Mouse (Mus musculus): Measurements from ENCODE around the gene Dph6. TPM values are rescaled to one million over a fixed set of nuclear protein-coding genes. Genes with fewer than 3 reads are reported as not detected.

The Dph6 gene
- 18.1 and 20.6 TPM in 2 replicates for polyA plus RNA-seq (2014; fragmentation: Nextera tagmentation; extraction: Ambion mirVana)

DNA sequence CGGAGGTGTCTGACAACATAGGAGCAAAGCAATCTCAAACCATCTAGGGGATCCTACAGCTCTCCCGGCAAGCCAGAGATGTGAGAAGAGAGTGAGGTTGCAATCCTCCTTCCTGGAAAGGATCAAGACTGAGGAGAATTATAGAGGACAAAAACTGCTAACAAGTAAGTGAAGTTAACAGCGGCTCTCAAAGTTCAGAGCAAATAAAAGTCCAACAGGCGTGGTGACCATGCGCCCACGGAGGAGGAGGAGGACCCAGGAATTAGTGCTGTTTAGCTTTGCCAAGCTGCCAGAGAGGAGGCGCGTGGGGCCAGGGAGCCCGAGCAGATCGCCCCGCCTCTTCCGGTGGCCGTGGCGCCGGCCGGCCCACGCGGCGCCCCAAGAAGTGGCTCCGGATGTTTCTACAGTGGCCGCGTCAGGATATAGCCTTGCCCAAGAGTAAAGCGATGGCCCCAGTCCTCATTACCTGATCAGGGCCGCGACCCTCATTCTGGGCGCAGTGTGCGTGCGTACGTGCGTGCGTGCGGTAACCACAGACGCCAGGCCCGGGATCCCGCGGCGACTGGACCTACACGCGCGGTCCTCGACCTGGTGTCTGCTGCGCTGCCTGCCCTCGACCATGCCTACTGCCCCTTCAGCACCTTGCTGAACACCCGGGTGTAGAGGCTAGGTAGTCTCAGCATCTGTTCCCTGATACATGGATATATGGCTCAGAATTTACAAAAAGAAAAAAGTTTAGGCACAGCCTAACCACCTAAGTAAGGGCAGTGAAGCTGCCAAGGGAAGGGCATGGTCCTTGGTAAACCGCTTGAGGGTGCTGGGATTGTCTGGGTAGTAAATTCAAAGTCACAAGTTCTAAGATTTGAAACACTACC is at the start of gene Dph6:
Gene Dph6 (minus strand): TSS at position 600 of the 875 bp plus-strand sequence.
- WGBS: under 1% methylated on average over 45 of the region's 45 CpGs
- Histone ChIP-seq H3K4me3 (ENCODE audit: low read depth, low read length) (peak within 1 kb of the TSS; percentile 62), H3K27ac (ENCODE audit: low read depth, low read length) (peak within 1 kb of the TSS; percentile 78)

DNA sequence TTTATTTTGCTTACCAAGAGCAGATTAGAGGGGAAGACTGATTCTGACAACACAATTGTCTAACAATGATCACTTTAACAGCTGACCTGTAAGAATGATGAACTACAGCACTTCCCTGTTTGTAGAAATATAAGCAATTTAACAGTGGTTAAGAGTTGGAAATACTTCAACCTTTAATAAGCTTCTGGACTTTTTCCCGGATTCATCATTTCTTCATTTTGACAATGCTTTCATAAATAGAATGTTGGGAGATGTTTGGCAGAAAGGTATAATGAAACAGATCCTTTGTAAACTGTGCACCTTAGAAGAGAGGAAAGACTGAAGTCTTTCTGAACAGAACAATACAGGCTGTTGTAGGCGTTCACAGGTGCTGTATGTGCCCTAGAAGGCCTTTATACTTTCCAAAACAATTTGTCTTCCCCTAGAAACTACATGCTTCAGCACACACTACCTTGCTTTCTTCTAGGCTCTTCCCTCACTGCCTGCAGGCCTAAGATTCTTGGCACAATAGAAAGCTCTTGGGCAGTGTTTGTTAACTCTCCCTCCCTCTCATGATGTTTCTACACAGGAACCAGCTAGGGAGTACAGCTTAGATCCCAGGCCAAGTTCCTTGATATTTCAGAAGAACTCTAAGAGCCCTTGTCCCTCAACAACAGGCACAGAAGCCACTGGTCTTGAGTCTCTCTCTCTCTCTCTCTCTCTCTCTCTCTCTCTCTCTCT is 46.4 kb upstream of the Dph6 start:
- H3K27ac ChIP-seq (ENCODE audit: low read depth, low read length): no peak overlapping the region
- H3K9me3 ChIP-seq (ENCODE audit: control insufficient read depth, low read length): no peaks in the 10 kb centered on the region
- no peak overlapping the region for H3K4me3 ChIP-seq (ENCODE audit: low read depth, low read length)
- H3K9ac ChIP-seq (ENCODE audit: low read length): no peak overlapping the region
- no peak for ATAC-seq (ENCODE audit: low FRiP score)
- WGBS: 85% methylated on average over 2 of the region's 2 CpGs
- no peaks in the 10 kb centered on the region for H3K4me1 ChIP-seq (ENCODE audit: control insufficient read depth, insufficient read depth, low read length)
- no peak for DNase-seq (ENCODE audit: low spot score, missing footprints)
- no peak overlapping the region for H3K4me2 ChIP-seq
- no peaks in the 10 kb centered on the region for H3K36me3 ChIP-seq (ENCODE audit: control insufficient read depth, insufficient read depth, low read length)
- H3K27me3 ChIP-seq (ENCODE audit: control insufficient read depth, insufficient read depth, low read length): no peaks in the 10 kb centered on the region

More for the DNA sequence above, at the start of gene Dph6:
- DNase-seq (ENCODE audit: low spot score, missing footprints) (peak; percentile 99), ATAC-seq (ENCODE audit: low FRiP score) (peak; percentile 96)
- Histone ChIP-seq H3K4me2 (peak within 1 kb of the TSS; percentile 66), H3K36me3 (ENCODE audit: control insufficient read depth, insufficient read depth, low read length) (no peaks in the 10 kb centered on the region), H3K9me3 (ENCODE audit: control insufficient read depth, low read length) (no peaks in the 10 kb centered on the region), H3K9ac (ENCODE audit: low read length) (peak within 1 kb of the TSS; percentile 88), H3K4me1 (ENCODE audit: control insufficient read depth, insufficient read depth, low read length) (no peaks in the 10 kb centered on the region), H3K27me3 (ENCODE audit: control insufficient read depth, insufficient read depth, low read length) (no peaks in the 10 kb centered on the region)

DNA sequence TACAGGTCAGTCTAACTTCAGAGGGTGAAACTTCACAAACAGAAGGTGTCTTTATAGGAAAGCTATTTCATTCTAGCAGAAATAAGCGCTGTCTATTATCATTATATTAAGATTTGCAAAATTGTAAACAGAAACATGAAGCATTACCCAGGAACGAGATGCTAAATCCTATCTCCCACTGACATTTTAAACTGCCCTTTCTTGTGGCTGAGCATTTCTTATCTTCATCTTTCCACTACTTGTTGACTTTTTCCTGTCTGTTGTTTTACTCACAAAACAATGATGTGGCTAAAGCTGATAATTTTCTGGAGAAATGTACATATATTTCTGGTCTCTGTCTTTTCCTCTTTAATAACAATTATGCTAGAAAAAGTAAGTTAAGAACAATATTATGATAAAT is 36.8 kb upstream of the Dph6 start:
- DNase-seq (ENCODE audit: low spot score, missing footprints) (no peak), ATAC-seq (ENCODE audit: low FRiP score) (no peak)
- Histone ChIP-seq H3K9ac (ENCODE audit: low read length) (no peak overlapping the region), H3K4me3 (ENCODE audit: low read depth, low read length) (no peak overlapping the region), H3K27me3 (ENCODE audit: control insufficient read depth, insufficient read depth, low read length) (no peaks in the 10 kb centered on the region), H3K4me1 (ENCODE audit: control insufficient read depth, insufficient read depth, low read length) (no peaks in the 10 kb centered on the region), H3K4me2 (no peak overlapping the region), H3K27ac (ENCODE audit: low read depth, low read length) (no peak overlapping the region), H3K9me3 (ENCODE audit: control insufficient read depth, low read length) (no peaks in the 10 kb centered on the region), H3K36me3 (ENCODE audit: control insufficient read depth, insufficient read depth, low read length) (no peaks in the 10 kb centered on the region)
- WGBS: 80% methylated on average over 2 of the region's 2 CpGs

DNA sequence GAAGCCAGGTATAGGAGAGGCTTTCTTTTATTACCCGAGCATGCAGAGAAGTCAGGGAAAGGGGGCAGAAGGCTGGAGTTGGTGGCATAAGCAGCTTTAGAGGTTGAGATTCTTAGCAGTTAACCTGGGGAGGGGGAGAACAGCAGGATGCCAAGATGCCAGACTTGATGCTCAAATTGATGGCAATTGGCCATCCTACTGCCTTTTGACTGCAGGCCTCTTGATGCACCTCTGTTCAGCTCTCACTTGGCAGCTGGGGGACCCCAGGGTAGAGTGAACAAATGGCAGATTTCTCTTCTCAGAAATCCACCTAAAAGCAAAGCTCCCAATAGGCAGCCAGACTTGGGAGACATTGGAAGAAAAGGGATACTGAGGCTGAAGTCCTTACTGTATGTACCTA is 32.7 kb upstream of the Dph6 start:
- Histone ChIP-seq H3K4me3 (ENCODE audit: low read depth, low read length) (no peak overlapping the region), H3K9me3 (ENCODE audit: control insufficient read depth, low read length) (no peaks in the 10 kb centered on the region), H3K4me2 (no peak overlapping the region), H3K27ac (ENCODE audit: low read depth, low read length) (no peak overlapping the region), H3K9ac (ENCODE audit: low read length) (no peak overlapping the region), H3K4me1 (ENCODE audit: control insufficient read depth, insufficient read depth, low read length) (no peaks in the 10 kb centered on the region), H3K27me3 (ENCODE audit: control insufficient read depth, insufficient read depth, low read length) (no peaks in the 10 kb centered on the region), H3K36me3 (ENCODE audit: control insufficient read depth, insufficient read depth, low read length) (no peaks in the 10 kb centered on the region)
- no peak for DNase-seq (ENCODE audit: low spot score, missing footprints)
- WGBS: 82% methylated on average over 1 of the region's 1 CpGs
- no peak for ATAC-seq (ENCODE audit: low FRiP score)

DNA sequence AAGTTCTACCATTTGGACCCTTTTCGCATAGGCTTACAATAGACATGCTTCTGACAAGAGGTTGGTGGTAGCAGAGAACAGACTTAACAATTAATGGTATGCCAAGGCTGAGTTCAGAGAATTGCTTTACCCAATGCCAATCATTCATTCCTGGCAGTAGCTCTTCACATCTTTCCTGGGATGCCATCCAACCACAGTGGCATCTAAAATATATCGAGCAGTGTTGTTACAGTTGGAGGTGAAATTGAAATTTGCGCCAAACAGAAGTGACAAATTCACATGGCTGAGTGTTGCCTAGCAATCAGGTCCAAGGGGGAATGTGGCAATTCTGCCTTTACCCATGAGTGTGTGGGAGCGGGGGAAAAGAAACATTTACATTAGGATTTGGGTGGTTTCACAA is 32.3 kb upstream of the Dph6 start:
- no peak overlapping the region for H3K27ac ChIP-seq (ENCODE audit: low read depth, low read length)
- no peak overlapping the region for H3K4me2 ChIP-seq
- H3K4me1 ChIP-seq (ENCODE audit: control insufficient read depth, insufficient read depth, low read length): no peaks in the 10 kb centered on the region
- no peak for DNase-seq (ENCODE audit: low spot score, missing footprints)
- 91% methylated on average over 4 of the region's 4 CpGs for WGBS
- no peak for ATAC-seq (ENCODE audit: low FRiP score)
- no peak overlapping the region for H3K4me3 ChIP-seq (ENCODE audit: low read depth, low read length)
- no peaks in the 10 kb centered on the region for H3K27me3 ChIP-seq (ENCODE audit: control insufficient read depth, insufficient read depth, low read length)
- no peaks in the 10 kb centered on the region for H3K36me3 ChIP-seq (ENCODE audit: control insufficient read depth, insufficient read depth, low read length)
- no peak overlapping the region for H3K9ac ChIP-seq (ENCODE audit: low read length)
- H3K9me3 ChIP-seq (ENCODE audit: control insufficient read depth, low read length): no peaks in the 10 kb centered on the region

DNA sequence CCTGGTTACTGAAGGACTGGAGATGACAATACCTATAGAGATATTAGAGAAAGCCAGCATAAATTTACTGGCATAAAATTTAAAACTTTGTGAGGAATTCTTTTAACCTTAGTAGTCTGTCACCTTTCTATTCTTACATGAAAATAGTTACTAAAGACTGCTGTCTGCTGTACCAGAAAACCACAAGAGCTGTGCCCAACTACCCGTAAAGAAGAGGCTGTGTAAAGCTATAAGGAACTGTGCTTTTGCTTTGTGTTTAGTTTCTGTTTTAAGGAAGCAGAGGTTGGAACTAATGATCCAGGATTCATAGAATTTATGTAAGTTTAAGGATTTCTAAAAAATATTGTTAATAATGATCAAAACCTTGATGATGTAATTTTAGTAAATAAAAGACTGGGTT is 19.1 kb upstream of the Dph6 start:
- no peak for DNase-seq (ENCODE audit: low spot score, missing footprints)
- Histone ChIP-seq H3K4me2 (no peak overlapping the region), H3K27ac (ENCODE audit: low read depth, low read length) (no peak overlapping the region), H3K9me3 (ENCODE audit: control insufficient read depth, low read length) (no peaks in the 10 kb centered on the region), H3K27me3 (ENCODE audit: control insufficient read depth, insufficient read depth, low read length) (no peaks in the 10 kb centered on the region), H3K4me1 (ENCODE audit: control insufficient read depth, insufficient read depth, low read length) (no peaks in the 10 kb centered on the region), H3K4me3 (ENCODE audit: low read depth, low read length) (no peak overlapping the region), H3K36me3 (ENCODE audit: control insufficient read depth, insufficient read depth, low read length) (no peaks in the 10 kb centered on the region), H3K9ac (ENCODE audit: low read length) (no peak overlapping the region)
- 88% methylated on average over 1 of the region's 1 CpGs for WGBS
- ATAC-seq (ENCODE audit: low FRiP score): no peak

DNA sequence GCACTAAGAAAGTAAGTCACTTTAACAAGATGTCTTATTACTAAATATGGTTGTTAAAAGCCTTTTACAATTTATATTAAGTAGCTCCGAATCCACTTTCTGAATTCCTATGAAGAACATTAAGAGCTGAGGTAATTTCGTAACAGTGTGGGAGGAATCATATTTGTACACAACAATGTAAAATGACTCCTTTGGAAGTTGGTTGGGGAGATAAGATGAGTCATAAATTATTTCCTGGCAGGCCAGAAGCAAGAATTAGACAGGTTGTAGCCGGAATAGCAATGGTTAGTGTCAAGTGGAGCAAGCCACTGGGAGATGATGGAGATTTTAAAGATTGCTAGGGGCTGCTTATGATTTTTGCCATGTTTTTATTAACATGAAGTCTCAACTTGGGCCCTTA is 16.2 kb upstream of the Dph6 start:
- 90% methylated on average over 3 of the region's 3 CpGs for WGBS
- Histone ChIP-seq H3K4me1 (ENCODE audit: control insufficient read depth, insufficient read depth, low read length) (no peaks in the 10 kb centered on the region), H3K9ac (ENCODE audit: low read length) (no peak overlapping the region), H3K4me2 (no peak overlapping the region), H3K27ac (ENCODE audit: low read depth, low read length) (no peak overlapping the region), H3K4me3 (ENCODE audit: low read depth, low read length) (no peak overlapping the region), H3K36me3 (ENCODE audit: control insufficient read depth, insufficient read depth, low read length) (no peaks in the 10 kb centered on the region), H3K9me3 (ENCODE audit: control insufficient read depth, low read length) (no peaks in the 10 kb centered on the region), H3K27me3 (ENCODE audit: control insufficient read depth, insufficient read depth, low read length) (no peaks in the 10 kb centered on the region)
- no peak for DNase-seq (ENCODE audit: low spot score, missing footprints)
- no peak for ATAC-seq (ENCODE audit: low FRiP score)

DNA sequence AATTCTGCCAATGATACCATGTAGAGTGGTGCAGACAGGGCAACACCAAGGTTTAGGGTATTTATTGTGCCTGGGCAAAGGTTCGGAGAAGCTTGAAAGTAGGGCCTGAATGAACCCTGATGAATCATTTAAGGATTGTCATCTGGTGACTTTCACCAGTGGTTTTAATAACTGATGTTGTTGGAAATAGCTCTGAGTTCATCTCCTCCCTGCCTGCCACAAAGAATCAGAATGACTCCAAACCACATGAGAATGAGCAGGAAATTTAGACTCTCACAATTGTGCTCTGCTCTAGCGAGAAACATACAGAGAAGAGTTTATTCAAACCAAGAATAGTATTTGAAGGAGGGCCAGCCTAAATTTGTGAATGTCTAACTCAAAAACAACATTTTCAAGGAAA is 4.2 kb upstream of the Dph6 start:
- H3K27ac ChIP-seq (ENCODE audit: low read depth, low read length): no peak overlapping the region
- H3K4me3 ChIP-seq (ENCODE audit: low read depth, low read length): no peak overlapping the region
- WGBS: 88% methylated on average over 2 of the region's 2 CpGs
- ATAC-seq (ENCODE audit: low FRiP score) (no peak), DNase-seq (ENCODE audit: low spot score, missing footprints) (no peak)
- no peak overlapping the region for H3K4me2 ChIP-seq
- H3K27me3 ChIP-seq (ENCODE audit: control insufficient read depth, insufficient read depth, low read length): no peaks in the 10 kb centered on the region
- no peaks in the 10 kb centered on the region for H3K36me3 ChIP-seq (ENCODE audit: control insufficient read depth, insufficient read depth, low read length)
- no peaks in the 10 kb centered on the region for H3K4me1 ChIP-seq (ENCODE audit: control insufficient read depth, insufficient read depth, low read length)
- H3K9ac ChIP-seq (ENCODE audit: low read length): no peak overlapping the region
- H3K9me3 ChIP-seq (ENCODE audit: control insufficient read depth, low read length): no peaks in the 10 kb centered on the region

DNA sequence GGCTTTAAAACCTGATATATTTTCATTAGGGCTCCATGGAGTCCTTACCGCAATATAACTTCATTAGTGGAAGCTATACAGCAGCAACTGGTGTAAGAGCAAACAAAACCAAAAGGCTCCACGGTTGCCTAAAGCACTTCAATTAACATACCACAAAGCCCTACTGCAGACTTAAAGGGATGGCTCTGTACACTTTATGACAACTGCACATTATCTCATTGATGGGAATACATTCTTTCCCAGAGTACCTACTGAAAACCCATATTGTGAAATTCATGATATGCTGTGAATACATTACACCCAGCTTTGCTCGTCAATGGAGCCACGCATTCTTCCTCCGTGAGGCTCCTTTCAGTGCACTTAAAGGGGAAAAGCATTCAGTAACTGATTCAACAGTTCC is 8.5 kb downstream of the Dph6 start:
- DNase-seq (ENCODE audit: low spot score, missing footprints) (no peak), ATAC-seq (ENCODE audit: low FRiP score) (peak; percentile 58; the same call in 1 of the 2 replicates)
- Histone ChIP-seq H3K9ac (ENCODE audit: low read length) (no peak overlapping the region), H3K27me3 (ENCODE audit: control insufficient read depth, insufficient read depth, low read length) (no peaks in the 10 kb centered on the region), H3K4me1 (ENCODE audit: control insufficient read depth, insufficient read depth, low read length) (no peaks in the 10 kb centered on the region), H3K36me3 (ENCODE audit: control insufficient read depth, insufficient read depth, low read length) (no peaks in the 10 kb centered on the region), H3K9me3 (ENCODE audit: control insufficient read depth, low read length) (no peaks in the 10 kb centered on the region), H3K4me2 (no peak overlapping the region), H3K27ac (ENCODE audit: low read depth, low read length) (no peak overlapping the region), H3K4me3 (ENCODE audit: low read depth, low read length) (no peak overlapping the region)
- 59% methylated on average over 5 of the region's 5 CpGs for WGBS
